Mouse (Mus musculus): ENCODE results near the gene Krtdap.
"Not testable (repeated sequence)": the region's sequence is repeated elsewhere in the genome, so short reads cannot be mapped to it uniquely, and the experiment has no call there.

Krtdap gene

GRCm38 (mm10) chr7:30785721-30786546 is 1.8 kb upstream of the Krtdap start:
- DNase-seq (ENCODE audit: low spot score in 2 of 2) = no peak

DNA sequence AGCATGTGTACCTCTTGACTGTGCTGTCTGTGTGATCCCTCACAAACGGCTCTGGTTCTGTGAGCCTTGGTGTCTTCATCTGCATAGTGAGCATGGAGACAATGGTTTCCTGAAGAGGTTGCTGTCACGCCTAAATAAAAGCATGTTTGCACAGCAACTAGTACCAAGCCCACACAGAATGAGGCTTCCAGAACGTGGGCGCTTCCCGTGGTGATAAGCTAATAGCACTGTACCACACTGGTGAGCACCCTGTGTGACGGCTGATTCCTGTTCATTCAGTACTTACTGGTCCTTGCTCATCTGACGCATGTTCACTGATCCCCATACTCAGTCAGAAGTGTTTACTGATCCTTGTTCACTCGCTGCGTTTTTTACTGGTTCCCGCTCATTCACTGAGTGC is 2.4 kb downstream of the Krtdap start:
- DNase-seq (ENCODE audit: low spot score in 2 of 2) = no peak

DNA sequence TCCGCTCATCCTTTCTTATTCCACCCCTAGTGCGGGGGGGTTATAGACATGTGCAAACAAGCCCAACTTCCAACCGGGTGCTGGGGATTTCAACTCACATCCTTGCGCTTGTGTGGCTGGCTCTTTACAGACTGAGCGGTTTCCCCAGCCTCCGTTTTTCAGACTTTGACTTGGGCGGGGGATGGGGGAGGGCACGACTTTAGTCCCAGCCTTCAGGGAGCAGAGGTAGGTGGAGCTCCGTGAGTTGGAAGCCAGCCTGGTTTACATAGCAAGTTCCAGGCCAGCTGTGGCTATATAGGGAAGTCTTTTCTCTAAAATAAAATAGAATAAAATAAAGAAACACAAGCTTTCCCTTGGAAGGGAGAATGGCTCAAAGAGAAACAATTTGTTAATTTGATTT is 4.2 kb downstream of the Krtdap start:
- DNase-seq (ENCODE audit: low spot score in 2 of 2) = no peak

DNA sequence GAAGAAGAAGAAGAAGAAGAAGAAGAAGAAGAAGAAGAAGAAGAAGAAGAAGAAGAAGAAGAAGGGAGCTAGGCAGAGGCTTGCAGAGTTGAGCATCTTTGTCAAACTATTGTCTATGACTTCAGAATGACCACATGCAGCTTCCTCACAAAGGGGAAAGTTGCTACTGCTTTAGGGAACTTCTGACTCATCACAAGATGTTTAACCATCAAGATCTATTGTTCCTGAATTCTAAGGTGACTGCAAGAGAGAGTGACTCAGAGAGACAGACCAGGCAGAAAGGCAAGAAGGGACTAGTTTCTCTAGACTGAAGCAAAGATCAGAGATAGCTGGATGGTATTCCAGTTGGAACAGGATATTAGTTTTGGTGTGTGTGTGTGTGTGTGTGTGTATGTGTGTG is 7.2 kb downstream of the Krtdap start:
- no peak for DNase-seq (ENCODE audit: low spot score in 2 of 2)

GRCm38 (mm10) chr7:30796790-30797189 is 9.1 kb downstream of the Krtdap start:
- DNase-seq (ENCODE audit: low spot score in 2 of 2) = peak in 1 of 2 experiments; percentile 16

- DNase-seq (ENCODE audit: low spot score in 2 of 2) = no peak
Measured at GRCm38 (mm10) chr7:30800653-30801052, 13.0 kb downstream of the Krtdap start.

DNA sequence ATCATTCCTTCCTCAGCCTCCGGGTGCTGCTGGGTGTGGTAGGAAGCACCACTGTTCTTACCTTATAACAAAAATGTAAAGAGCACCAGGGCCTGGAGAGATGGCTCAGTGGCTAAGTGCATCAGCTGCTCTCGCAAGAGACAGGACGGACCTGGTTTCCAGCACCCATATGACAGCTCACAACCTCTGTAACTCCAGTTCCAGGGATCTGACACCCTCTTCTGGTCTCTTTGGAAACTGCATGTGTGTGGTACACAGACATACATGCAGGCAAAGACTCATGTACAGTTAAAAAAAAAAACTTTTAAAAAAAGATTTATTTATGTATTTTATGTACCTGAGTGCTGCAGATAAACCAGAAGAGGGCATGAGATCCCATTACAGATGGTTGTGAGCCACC is 15.6 kb downstream of the Krtdap start:
- no peak for DNase-seq (ENCODE audit: low spot score in 2 of 2)

DNA sequence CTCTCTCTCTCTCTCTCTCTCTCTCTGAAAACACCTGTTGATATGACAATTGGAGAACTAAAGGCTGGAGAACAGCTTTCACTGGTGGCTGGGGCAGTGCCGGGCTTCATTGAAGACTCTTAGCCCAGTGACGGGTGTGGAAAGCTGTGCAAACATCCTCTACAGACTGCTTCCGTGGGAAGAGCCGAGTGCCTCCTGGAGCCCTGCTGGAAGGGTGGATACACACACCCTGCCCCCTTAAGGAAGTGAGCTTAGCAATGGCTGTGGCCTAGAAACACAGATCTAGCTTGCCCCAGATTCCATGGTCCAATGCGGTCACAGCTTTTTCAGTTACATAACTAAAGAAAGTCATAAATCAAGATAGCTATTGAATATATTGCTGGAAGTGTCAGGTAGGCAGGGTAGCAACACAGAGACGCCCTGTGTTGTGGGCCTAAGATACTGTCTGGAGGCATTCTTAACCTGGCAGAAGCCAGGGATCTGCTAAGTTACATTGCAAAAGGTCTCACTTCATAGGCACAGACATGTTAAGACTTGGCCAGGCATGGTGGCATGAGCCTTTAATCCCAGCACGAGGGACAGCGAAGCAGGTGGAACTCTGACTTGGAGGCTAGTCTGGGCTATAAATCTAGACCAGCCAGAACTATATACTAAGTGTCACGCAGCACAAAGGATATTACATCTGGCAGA is 16.5 kb downstream of the Krtdap start:
- DNase-seq (ENCODE audit: low spot score in 2 of 2) = no peak

- DNase-seq (ENCODE audit: low spot score in 2 of 2) = no peak
Measured at GRCm38 (mm10) chr7:30805924-30806323, 18.2 kb downstream of the Krtdap start.

GRCm38 (mm10) chr7:30810319-30810718 is 22.6 kb downstream of the Krtdap start:
- no peak for DNase-seq (ENCODE audit: low spot score in 2 of 2)

DNA sequence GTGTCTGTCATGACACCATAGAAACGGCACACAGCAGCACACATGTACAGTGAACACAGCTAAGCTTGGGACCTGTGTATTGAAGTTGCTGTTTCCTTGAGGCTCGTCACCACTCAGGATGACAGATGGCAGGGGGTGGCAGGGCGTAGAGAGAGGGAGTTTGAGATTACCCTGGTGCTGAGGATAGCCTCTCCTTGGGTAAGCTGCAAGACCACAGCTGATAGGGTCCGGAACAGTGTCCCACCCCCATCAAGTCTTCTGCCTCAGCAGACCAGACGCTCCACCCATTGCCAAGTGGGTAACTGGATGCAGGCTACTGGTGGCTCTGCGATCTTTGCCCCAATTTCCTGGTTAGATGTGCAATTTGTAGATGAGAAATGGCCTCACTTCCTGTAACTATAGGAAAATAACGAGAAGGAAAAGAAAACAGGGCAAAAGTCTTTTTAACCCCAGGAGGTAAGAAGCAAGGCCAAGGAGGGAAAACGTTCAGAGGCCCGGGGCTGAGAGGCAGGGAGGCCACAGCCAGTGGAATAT is 24.1 kb downstream of the Krtdap start:
- no peak for DNase-seq (ENCODE audit: low spot score in 2 of 2)

DNA sequence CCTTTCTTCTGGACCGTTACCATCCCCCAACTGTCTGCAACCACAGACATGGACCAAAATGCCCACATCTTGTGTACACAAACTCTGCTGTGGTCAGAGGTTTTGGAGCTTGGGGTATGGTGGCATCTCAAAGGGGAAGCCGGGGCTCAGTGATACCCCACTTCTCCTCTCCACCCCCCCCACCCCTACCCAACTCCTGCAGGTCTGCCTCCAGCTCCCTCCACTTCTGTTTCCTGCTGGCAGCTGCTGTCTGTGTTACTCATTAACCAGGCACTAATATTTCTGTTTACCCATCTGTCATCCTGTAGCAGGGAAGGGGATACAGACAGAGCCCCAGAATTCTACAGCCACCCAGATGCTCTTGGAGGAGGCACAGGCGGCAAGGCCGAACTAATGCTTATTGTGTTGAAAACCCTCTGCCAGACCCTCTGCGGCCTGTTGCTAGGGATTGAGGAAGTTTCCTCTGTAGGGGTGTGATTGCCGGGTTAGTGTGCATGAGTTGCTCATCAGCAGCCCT is 24.7 kb downstream of the Krtdap start:
- DNase-seq (ENCODE audit: low spot score in 2 of 2) = no peak

- DNase-seq (ENCODE audit: low spot score in 2 of 2) = no peak
Measured at GRCm38 (mm10) chr7:30820131-30820530, 32.4 kb downstream of the Krtdap start.

DNA sequence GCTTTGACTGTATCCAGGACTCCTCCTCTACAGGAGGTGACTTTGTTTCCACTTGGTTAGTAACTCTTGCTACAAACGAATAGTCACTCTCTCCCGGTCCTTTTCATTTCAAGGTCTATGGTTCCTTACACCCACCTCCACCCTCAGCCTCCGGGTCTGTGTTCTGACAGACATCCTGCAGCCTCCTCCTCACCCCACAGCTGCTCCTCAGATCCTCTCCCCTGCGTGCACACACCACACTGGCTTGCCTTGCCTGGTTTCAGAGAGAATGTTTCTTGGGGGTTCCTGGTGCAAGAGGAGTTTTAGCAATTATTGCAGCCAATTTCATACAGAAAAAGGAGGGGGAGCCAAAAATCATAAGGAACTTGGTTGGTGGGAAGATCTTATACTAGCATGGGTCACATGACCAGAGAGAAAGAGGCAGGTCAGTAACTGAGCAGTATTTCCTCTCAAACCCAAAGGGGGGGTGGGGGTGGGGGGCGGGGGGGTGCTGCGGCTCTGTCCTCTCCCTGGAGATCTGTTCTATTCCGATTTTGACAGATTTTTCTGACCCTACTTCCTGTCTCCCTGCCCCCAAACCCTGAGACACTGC is 33.3 kb downstream of the Krtdap start:
- no peak for DNase-seq (ENCODE audit: low spot score in 2 of 2)

GRCm38 (mm10) chr7:30821532-30821931 is 33.8 kb downstream of the Krtdap start:
- no peak for DNase-seq (ENCODE audit: low spot score in 2 of 2)

DNA sequence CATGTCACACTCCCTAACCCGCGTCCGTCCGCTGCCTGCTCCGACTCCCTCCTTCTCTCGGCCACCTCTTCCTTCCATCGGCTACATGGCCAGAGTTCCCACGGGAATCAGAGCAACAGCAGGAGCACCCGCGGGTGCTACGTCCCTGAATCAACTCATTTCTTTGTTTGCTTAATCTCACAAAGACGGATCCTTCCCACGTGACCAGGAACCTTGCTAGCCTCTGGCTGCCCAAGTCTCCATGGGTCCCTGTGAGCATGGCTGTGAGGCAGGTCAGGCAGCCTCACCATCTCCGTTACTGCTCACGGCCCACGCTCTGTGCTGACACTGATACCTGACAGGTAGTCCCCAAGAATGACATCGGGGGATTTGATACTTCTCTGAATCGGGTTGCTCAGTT is 36.0 kb downstream of the Krtdap start, which contains the start of gene Ffar2:
TSS of gene Ffar2 (minus strand) at position 101 of the 400 bp plus-strand sequence.
- no peak for DNase-seq (ENCODE audit: low spot score in 2 of 2)

DNA sequence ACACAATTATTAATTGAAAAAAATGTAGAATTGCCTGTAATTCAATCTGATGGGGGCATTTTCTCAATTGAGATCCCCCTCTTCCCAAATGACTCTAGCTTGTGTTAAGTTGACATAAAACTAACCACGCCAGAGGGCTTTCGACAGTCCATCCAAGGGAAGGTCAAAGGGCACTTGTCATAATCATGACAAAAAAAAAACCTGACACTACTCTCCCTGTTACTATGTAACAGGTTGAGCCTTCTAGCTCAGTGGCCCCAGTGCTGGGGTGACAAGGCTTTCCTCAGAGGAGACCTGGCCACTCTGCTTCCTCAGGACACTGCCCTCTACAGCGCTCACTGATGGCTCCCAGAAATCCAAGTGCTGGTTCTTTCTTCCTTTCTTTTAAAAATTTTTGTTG is 36.6 kb downstream of the Krtdap start:
- DNase-seq (ENCODE audit: low spot score in 2 of 2) = no peak

DNA sequence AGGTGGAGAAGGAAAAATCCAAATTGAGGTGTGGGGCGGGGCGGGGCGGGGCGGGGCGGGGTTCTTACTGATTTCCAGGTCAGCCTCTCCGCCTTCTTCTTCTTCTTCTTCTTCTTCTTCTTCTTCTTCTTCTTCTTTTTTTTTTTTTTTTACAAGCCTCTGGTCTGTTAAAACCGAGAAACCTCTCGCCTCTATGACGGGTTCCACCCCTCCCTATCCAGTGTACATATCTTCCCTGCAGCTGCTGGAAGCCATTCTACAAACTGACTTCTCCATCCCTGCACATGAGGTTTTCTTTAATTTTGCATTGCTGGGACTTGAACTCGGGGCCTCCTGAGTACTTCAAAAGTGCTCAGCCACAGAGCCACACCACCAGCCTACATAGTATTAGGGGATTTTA is 39.0 kb downstream of the Krtdap start:
- DNase-seq (ENCODE audit: low spot score in 2 of 2) = no peak

GRCm38 (mm10) chr7:30828871-30829270 is 41.2 kb downstream of the Krtdap start:
- not testable (repeated sequence) for DNase-seq (ENCODE audit: low spot score in 2 of 2)

- no peak for DNase-seq (ENCODE audit: low spot score in 2 of 2)
Measured at GRCm38 (mm10) chr7:30829428-30829827, 41.7 kb downstream of the Krtdap start.

- no peak for DNase-seq (ENCODE audit: low spot score in 2 of 2)
Measured at GRCm38 (mm10) chr7:30832261-30832660, 44.6 kb downstream of the Krtdap start.

GRCm38 (mm10) chr7:30832684-30833083 is 45.0 kb downstream of the Krtdap start:
- not testable (repeated sequence) for DNase-seq (ENCODE audit: low spot score in 2 of 2)
